Mouse (Mus musculus) thymus, adult 2 months (tissue): Measurements from ENCODE around the gene Ccdc12.

Experiments
- CTCF ChIP-seq: fragments of 200-500 bp; IDR thresholded peaks from 2 replicates; pipeline ENCODE4 v1.5.1; 2012; ENCODE audit warnings: mild to moderate bottlenecking, control low read depth, low read length, moderate library complexity, borderline replicate concordance; ENCODE audit not compliant: control insufficient read depth, poor library complexity, insufficient read depth; ENCODE audit errors: extremely low read depth
- POLR2A ChIP-seq: fragments of 200-500 bp; IDR thresholded peaks from 2 replicates; pipeline ENCODE4 v1.6.1; 2012; ENCODE audit warnings: mild to moderate bottlenecking, low read length, control low read depth, moderate library complexity; ENCODE audit not compliant: control insufficient read depth, poor library complexity, insufficient read depth; ENCODE audit errors: extremely low read depth

GRCm38 (mm10) chr9:110668601-110669293 lies 12.4 kb downstream of the Ccdc12 start:
- TF ChIP-seq CTCF (no peak), POLR2A (no peak)
